Mouse (Mus musculus) thymus, adult 2 months (tissue): ENCODE measurements around the gene Anpep.

Source experiments
- CTCF ChIP-seq: fragments of 200-500 bp; IDR thresholded peaks from 2 replicates; pipeline ENCODE4 v1.5.1; 2012; ENCODE audit warnings: mild to moderate bottlenecking, control low read depth, low read length, moderate library complexity, borderline replicate concordance; ENCODE audit not compliant: control insufficient read depth, poor library complexity, insufficient read depth; ENCODE audit errors: extremely low read depth
- POLR2A ChIP-seq: fragments of 200-500 bp; IDR thresholded peaks from 2 replicates; pipeline ENCODE4 v1.6.1; 2012; ENCODE audit warnings: mild to moderate bottlenecking, low read length, control low read depth, moderate library complexity; ENCODE audit not compliant: control insufficient read depth, poor library complexity, insufficient read depth; ENCODE audit errors: extremely low read depth

- TF ChIP-seq CTCF (no peak), POLR2A (no peak)
Measured at GRCm38 (mm10) chr7:79781826-79782515, 78.9 kb downstream of the Anpep start.
